Mouse (Mus musculus) heart, postnatal 0 days (tissue): ENCODE measurements around the gene Exosc9. TPM values are rescaled to one million over a fixed set of nuclear protein-coding genes. Genes with fewer than 3 reads are reported as not detected.

ENCODE experiments used
- ATAC-seq: fragments of 200-750 bp; cut with Nextera tagmentation; 2 replicates; pipeline ENCODE4 v1.8.0; 2017; ENCODE audit warnings: low read depth, moderate number of reproducible peaks, moderate library complexity; ENCODE audit not compliant: insufficient read depth
- DNase-seq: peaks from one replicate; pipeline ENCODE4 v3.0.0-alpha.2; 2016; ENCODE audit warnings: low spot score
- H3K27ac ChIP-seq: fragments of 300-500 bp; sonication (generic); 2 replicates; pipeline ENCODE4 v1.5.1; 2014; ENCODE audit warnings: low read depth, mild to moderate bottlenecking
- H3K27me3 ChIP-seq: fragments of 300-500 bp; sonication (generic); 2 replicates; pipeline ENCODE4 v1.6.1; 2014; ENCODE audit warnings: low read length, mixed read lengths; ENCODE audit not compliant: control insufficient read depth, insufficient read depth
- H3K36me3 ChIP-seq: fragments of 300-500 bp; sonication (generic); replicated peaks from 2 replicates; pipeline ENCODE4 v1.6.1; 2014; ENCODE audit warnings: low read length, mixed read lengths; ENCODE audit not compliant: control insufficient read depth, insufficient read depth
- H3K4me1 ChIP-seq: fragments of 300-500 bp; sonication (generic); 2 replicates; pipeline ENCODE4 v1.6.1; 2014; ENCODE audit warnings: antibody characterized with exemption; ENCODE audit not compliant: control insufficient read depth, insufficient read depth
- H3K4me2 ChIP-seq: fragments of 300-500 bp; sonication (generic); 2 replicates; pipeline ENCODE4 v1.6.1; 2014; ENCODE audit warnings: low read depth, mild to moderate bottlenecking, low read length, moderate library complexity
- H3K4me3 ChIP-seq: fragments of 300-500 bp; sonication (generic); 2 replicates; pipeline ENCODE4 v1.5.1; 2014; ENCODE audit warnings: low read depth, low read length
- H3K9ac ChIP-seq: fragments of 300-500 bp; sonication (generic); replicated peaks from 2 replicates; pipeline ENCODE4 v1.6.1; 2014; ENCODE audit warnings: low read depth, low read length, mixed read lengths
- H3K9me3 ChIP-seq: fragments of 300-500 bp; sonication (generic); replicated peaks from 2 replicates; pipeline ENCODE4 v1.6.1; 2016; ENCODE audit warnings: low read length; ENCODE audit not compliant: control insufficient read depth
- CTCF ChIP-seq: IDR thresholded peaks from 2 replicates; pipeline ENCODE4 v1.5.1; 2016; ENCODE audit warnings: antibody characterized with exemption, control low read depth, low read depth
- EP300 ChIP-seq: IDR thresholded peaks from 2 replicates; pipeline ENCODE4 v1.6.1; 2016; ENCODE audit warnings: antibody characterized with exemption, low read depth
- WGBS: fragments of 180-500 bp; shearing (Covaris S2); extraction: QIAGEN DNeasy Blood & Tissue Kit; methylation state at CpG from one replicate; pipeline ENCODE4 v1.1.7; 2014; 5-methylcytosine and 5-hydroxymethylcytosine counted together
- polyA plus RNA-seq: library from polyadenylated mRNA; unstranded; fragments of >200 nt; fragmentation: Nextera tagmentation; extraction: Ambion mirVana; gene quantifications from 2 replicates; pipeline ENCODE4 v1.2.1, GENCODE M21; 2015
- total RNA-seq: library from RNA; depleted of rRNA; stranded (reverse); fragments of >200 nt; gene quantifications from 2 replicates; pipeline ENCODE4 v1.2.3, GENCODE M21; 2014; ENCODE audit warnings: low replicate concordance

The Exosc9 gene
- total and polyA plus RNA-seq, 2 experiments from 2014 or later = 22.6 to 40.9 TPM

DNA sequence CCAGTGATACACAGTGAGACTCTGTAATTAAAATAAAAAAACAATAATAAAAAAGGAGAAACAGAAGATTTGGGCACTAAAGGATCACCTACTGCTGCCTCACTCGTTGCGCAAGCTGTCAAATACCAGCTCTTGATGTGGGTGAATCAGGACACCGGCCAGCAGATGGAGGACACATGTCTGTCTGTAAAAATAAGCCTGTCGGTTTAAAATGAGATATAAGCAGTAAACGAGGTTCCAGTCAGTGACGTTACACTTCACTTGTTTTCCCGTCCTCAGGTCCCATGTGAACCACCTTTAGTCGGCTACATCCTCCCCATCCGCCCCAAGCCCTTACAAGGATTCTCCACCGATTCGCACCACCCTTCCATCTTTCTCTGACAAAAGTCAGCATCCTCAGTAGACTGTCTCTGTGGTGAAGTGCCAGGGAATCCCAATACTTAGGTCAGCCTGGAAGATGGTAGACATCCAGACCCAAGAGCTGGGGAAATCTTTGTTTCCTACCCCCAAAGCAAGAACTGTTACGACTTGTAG is 488 bp upstream of the Exosc9 start:
- Histone ChIP-seq H3K27ac (0 out of 2 replicates have a peak overlapping the region, but pooled peaks have one; percentile 5), H3K4me2 (peak overlapping the region; percentile 78), H3K4me3 (peak overlapping the region; percentile 61), H3K27me3 (no peaks in the 10 kb centered on the region), H3K36me3 (peaks cover 24% of the 10 kb centered on the region), H3K9me3 (no peaks in the 10 kb centered on the region), H3K4me1 (no peaks in the 10 kb centered on the region), H3K9ac (peak overlapping the region; percentile 58)
- peak; percentile 41 for DNase-seq
- TF ChIP-seq EP300 = no peak
- TF ChIP-seq CTCF = no peak
- ATAC-seq = peak; percentile 62
- whole genome bisulfite sequencing = 22% methylated on average over 12 of the region's 12 CpGs

GRCm38 (mm10) chr3:36557601-36558000 is 5.2 kb downstream of the Exosc9 start:
- H3K4me2 ChIP-seq = no peak overlapping the region
- H3K4me1 ChIP-seq = no peaks in the 10 kb centered on the region
- 90% methylated on average over 1 of the region's 1 CpGs for WGBS
- no peak overlapping the region for H3K27ac ChIP-seq
- H3K36me3 ChIP-seq = peaks cover 64% of the 10 kb centered on the region
- H3K27me3 ChIP-seq = no peaks in the 10 kb centered on the region
- DNase-seq (no peak), ATAC-seq (no peak)
- no peaks in the 10 kb centered on the region for H3K9me3 ChIP-seq
- TF ChIP-seq EP300 (no peak), CTCF (no peak)
- no peak overlapping the region for H3K9ac ChIP-seq
- no peak overlapping the region for H3K4me3 ChIP-seq

- Histone ChIP-seq H3K27ac (no peak overlapping the region), H3K27me3 (no peaks in the 10 kb centered on the region), H3K9ac (no peak overlapping the region), H3K4me3 (no peak overlapping the region), H3K36me3 (peaks cover 80% of the 10 kb centered on the region), H3K4me2 (no peak overlapping the region), H3K9me3 (no peaks in the 10 kb centered on the region), H3K4me1 (no peaks in the 10 kb centered on the region)
- TF ChIP-seq EP300 (no peak), CTCF (no peak)
- DNase-seq (no peak), ATAC-seq (no peak)
- 82% methylated on average over 4 of the region's 4 CpGs for WGBS
These were observed 7.2 kb downstream of the Exosc9 start for GRCm38 (mm10) chr3:36559606-36560005.

GRCm38 (mm10) chr3:36563666-36564065 is 11.3 kb downstream of the Exosc9 start:
- H3K9ac ChIP-seq = no peak overlapping the region
- H3K27me3 ChIP-seq = no peaks in the 10 kb centered on the region
- H3K4me2 ChIP-seq = no peak overlapping the region
- H3K36me3 ChIP-seq = peaks cover 80% of the 10 kb centered on the region
- WGBS = 94% methylated on average over 3 of the region's 3 CpGs
- no peak overlapping the region for H3K4me3 ChIP-seq
- DNase-seq (no peak), ATAC-seq (no peak)
- H3K27ac ChIP-seq = no peak overlapping the region
- H3K4me1 ChIP-seq = no peaks in the 10 kb centered on the region
- no peaks in the 10 kb centered on the region for H3K9me3 ChIP-seq
- no peak for TF ChIP-seq CTCF
- no peak for TF ChIP-seq EP300

DNA sequence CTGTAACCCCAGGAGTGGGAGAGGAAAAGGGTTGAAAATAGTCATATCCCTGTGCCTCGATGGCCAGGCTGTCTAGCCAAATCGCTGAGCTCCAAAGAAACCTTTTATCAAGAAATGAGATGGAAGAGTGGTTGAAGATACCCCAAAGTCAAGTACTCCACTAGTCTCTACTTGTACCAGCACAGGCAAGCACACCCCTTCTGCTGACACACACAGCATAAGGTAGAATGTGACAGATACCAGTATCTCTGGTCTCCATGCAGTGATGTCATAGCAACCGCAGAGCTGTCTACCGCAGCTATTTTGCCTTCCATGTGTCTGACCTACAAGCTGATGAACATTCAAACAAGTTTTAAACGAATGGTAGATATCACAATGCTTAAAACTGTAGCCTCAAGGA is 17.4 kb downstream of the Exosc9 start:
- Histone ChIP-seq H3K9ac (0 out of 2 replicates have a peak overlapping the region, but pooled peaks have one; percentile 0), H3K27me3 (no peaks in the 10 kb centered on the region), H3K9me3 (no peaks in the 10 kb centered on the region), H3K4me2 (peak overlapping the region; percentile 99), H3K36me3 (peaks cover 38% of the 10 kb centered on the region), H3K4me1 (peaks cover 23% of the 10 kb centered on the region), H3K4me3 (peak overlapping the region; percentile 92), H3K27ac (no peak overlapping the region)
- ATAC-seq = no peak
- no peak for DNase-seq
- TF ChIP-seq EP300 (no peak), CTCF (no peak)
- 63% methylated on average over 5 of the region's 5 CpGs for WGBS

- no peaks in the 10 kb centered on the region for H3K9me3 ChIP-seq
- peak overlapping the region; percentile 83 for H3K9ac ChIP-seq
- no peak for DNase-seq
- H3K4me1 ChIP-seq = peaks cover 23% of the 10 kb centered on the region
- peak overlapping the region; percentile 92 for H3K4me3 ChIP-seq
- no peaks in the 10 kb centered on the region for H3K27me3 ChIP-seq
- TF ChIP-seq EP300 = no peak
- no peak for TF ChIP-seq CTCF
- H3K27ac ChIP-seq = peak overlapping the region; percentile 43
- peak overlapping the region; percentile 99 for H3K4me2 ChIP-seq
- under 1% methylated on average over 46 of the region's 46 CpGs for WGBS
- ATAC-seq = peak; percentile 0; the same call in 1 of the 2 replicates
- H3K36me3 ChIP-seq = peaks cover 25% of the 10 kb centered on the region
These were observed 19.0 kb downstream of the Exosc9 start for GRCm38 (mm10) chr3:36571361-36571826.
